Mouse (Mus musculus): ENCODE results near the gene Ier3.

Gene Ier3

GRCm38 (mm10) chr17:35821439-35822430 is at the start of gene Ier3:
Gene Ier3 (plus strand): TSS chr17:35821684.
- DNase-seq, result peak; percentile 52

- DNase-seq, result no peak
Measured at GRCm38 (mm10) chr17:35776811-35777609, 44.5 kb upstream of the Ier3 start.

GRCm38 (mm10) chr17:35778965-35779364 is 42.5 kb upstream of the Ier3 start:
- DNase-seq, result no peak

GRCm38 (mm10) chr17:35779466-35780205 is 41.8 kb upstream of the Ier3 start:
- DNase-seq, result no peak

- no peak for DNase-seq
Measured at GRCm38 (mm10) chr17:35780362-35780761, 41.1 kb upstream of the Ier3 start.

GRCm38 (mm10) chr17:35782398-35782797 is 39.1 kb upstream of the Ier3 start:
- peak; percentile 51 for DNase-seq

- no peak for DNase-seq
Measured at GRCm38 (mm10) chr17:35782924-35783323, 38.6 kb upstream of the Ier3 start.

- DNase-seq, result no peak
Measured at GRCm38 (mm10) chr17:35783944-35784343, 37.5 kb upstream of the Ier3 start.

GRCm38 (mm10) chr17:35785140-35785539 is 36.3 kb upstream of the Ier3 start:
- DNase-seq, result no peak

GRCm38 (mm10) chr17:35787493-35787892 is 34.0 kb upstream of the Ier3 start:
- no peak for DNase-seq

GRCm38 (mm10) chr17:35788025-35788424 is 33.5 kb upstream of the Ier3 start:
- DNase-seq, result no peak

GRCm38 (mm10) chr17:35790933-35791332 is 30.6 kb upstream of the Ier3 start:
- DNase-seq, result no peak

GRCm38 (mm10) chr17:35792837-35793236 is 28.6 kb upstream of the Ier3 start:
- DNase-seq, result no peak

GRCm38 (mm10) chr17:35795099-35795498 is 26.4 kb upstream of the Ier3 start:
- DNase-seq, result no peak

- DNase-seq, result no peak
Measured at GRCm38 (mm10) chr17:35795656-35796055, 25.8 kb upstream of the Ier3 start.

- no peak for DNase-seq
Measured at GRCm38 (mm10) chr17:35796835-35797234, 24.6 kb upstream of the Ier3 start.

GRCm38 (mm10) chr17:35800905-35801304 is 20.6 kb upstream of the Ier3 start:
- no peak for DNase-seq

GRCm38 (mm10) chr17:35803020-35803419 is 18.5 kb upstream of the Ier3 start:
- no peak for DNase-seq

GRCm38 (mm10) chr17:35803858-35804399 is 17.6 kb upstream of the Ier3 start:
- no peak for DNase-seq

GRCm38 (mm10) chr17:35808073-35808472 is 13.4 kb upstream of the Ier3 start:
- no peak for DNase-seq

- DNase-seq, result no peak
Measured at GRCm38 (mm10) chr17:35809395-35809794, 12.1 kb upstream of the Ier3 start.

GRCm38 (mm10) chr17:35810900-35811648 is 10.4 kb upstream of the Ier3 start:
- DNase-seq, result no peak
